Mouse (Mus musculus) E14TG2a.4 (cell line): ENCODE measurements around the gene Gorab.

ENCODE experiments used
- CTCF ChIP-seq: conservative IDR thresholded peaks from 2 replicates; pipeline ENCODE4 v1.5.1; 2014; ENCODE audit warnings: low read length
- NANOG ChIP-seq: IDR thresholded peaks from 2 replicates; pipeline ENCODE4 v1.6.1; 2014; ENCODE audit warnings: borderline replicate concordance, low read length, mixed read lengths
- POU5F1 ChIP-seq: IDR thresholded peaks from 2 replicates; pipeline ENCODE4 v1.6.1; 2014; ENCODE audit warnings: low read length, borderline replicate concordance

GRCm38 (mm10) chr1:163361376-163361775, 42.1 kb downstream of the Gorab start:
- TF ChIP-seq CTCF (no peak), POU5F1 (no peak), NANOG (no peak)
